Mouse (Mus musculus) cerebellum, adult 2 months (tissue): ENCODE data around the gene Fbln5.

Experiments used
- CTCF ChIP-seq: fragments of 200-500 bp; IDR thresholded peaks from 2 replicates; pipeline ENCODE4 v1.5.1; 2011; ENCODE audit warnings: low read depth, mild to moderate bottlenecking, control low read depth, low read length, moderate library complexity, borderline replicate concordance; ENCODE audit not compliant: insufficient read depth
- POLR2A ChIP-seq: fragments of 200-500 bp; IDR thresholded peaks from 2 replicates; pipeline ENCODE4 v1.6.1; 2011; ENCODE audit warnings: low read length, control low read depth, borderline replicate concordance; ENCODE audit not compliant: insufficient read depth

GRCm38 (mm10) chr12:101777613-101778325, 41.1 kb downstream of the Fbln5 start:
- TF ChIP-seq CTCF (no peak), POLR2A (no peak)
